Mouse (Mus musculus): ENCODE results near the gene Emcn.

The Emcn gene

GRCm38 (mm10) chr3:137418636-137419035 is 77.8 kb downstream of the Emcn start:
- DNase-seq, result no peak

- no peak for DNase-seq
These were observed 88.6 kb downstream of the Emcn start for GRCm38 (mm10) chr3:137429516-137429915.

GRCm38 (mm10) chr3:137464902-137465629 is 124.2 kb downstream of the Emcn start:
- DNase-seq, result no peak

GRCm38 (mm10) chr3:137465953-137466352 is 125.1 kb downstream of the Emcn start:
- DNase-seq, result no peak

GRCm38 (mm10) chr3:137466766-137467165 is 125.9 kb downstream of the Emcn start:
- no peak for DNase-seq

GRCm38 (mm10) chr3:137467386-137467785 is 126.5 kb downstream of the Emcn start:
- DNase-seq, result no peak

GRCm38 (mm10) chr3:137472145-137472544 is 131.3 kb downstream of the Emcn start:
- DNase-seq, result no peak

- no peak for DNase-seq
These were observed 139.0 kb downstream of the Emcn start for GRCm38 (mm10) chr3:137479761-137480339.

GRCm38 (mm10) chr3:137481157-137481556 is 140.3 kb downstream of the Emcn start:
- no peak for DNase-seq
